Mouse (Mus musculus) T-helper 1 cell (primary cell): ENCODE results near the gene Cmklr1.

Experiments used
- in situ Hi-C: fragments of 300-600 bp; cut with MboI, MseI; formaldehyde crosslinking; loops from one replicate; pipeline ENCODE4 v1.15.1; 2025; ENCODE audit warnings: high pct_unique_total_duplicates

Gene Cmklr1

DNA sequence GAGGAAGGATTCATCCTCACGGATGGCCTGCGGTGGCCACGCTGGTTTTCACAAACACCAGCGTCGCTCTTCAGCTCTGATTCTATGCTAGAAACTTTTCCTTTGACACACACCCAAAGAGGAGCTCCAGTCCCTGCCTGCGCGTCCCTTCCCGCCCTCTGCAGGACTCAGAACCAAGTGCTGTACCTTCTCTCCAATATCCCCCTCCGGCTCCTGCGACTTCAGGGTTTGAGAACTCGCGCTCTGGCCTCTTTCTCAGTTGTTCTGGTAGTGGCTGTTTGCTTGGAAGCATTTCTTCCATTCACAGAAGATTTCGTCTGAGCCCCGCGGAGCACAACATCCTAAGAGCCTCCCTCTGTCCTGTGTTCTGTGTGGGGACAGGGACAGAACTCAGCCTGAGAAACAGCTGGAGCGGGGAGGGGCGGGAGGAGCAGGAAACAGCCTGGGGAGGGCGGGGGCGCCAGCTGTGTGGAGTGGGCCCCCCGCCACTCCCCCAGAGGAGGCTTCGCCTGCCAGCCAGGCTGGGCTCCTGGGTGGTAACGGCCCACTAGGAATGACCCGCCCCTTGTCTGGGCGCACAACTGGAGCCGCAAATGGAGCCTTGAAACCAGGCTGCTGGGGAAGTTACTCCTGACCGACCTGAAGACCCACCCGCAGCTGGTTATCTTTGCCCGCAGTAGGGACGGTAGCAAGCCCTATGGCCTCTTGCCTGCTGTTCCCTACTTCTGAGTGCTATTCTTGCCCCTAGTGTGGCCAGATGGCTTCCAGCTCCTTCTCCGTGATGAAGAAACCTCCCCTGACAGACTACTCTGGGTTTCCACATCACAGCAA is at the start of gene Cmklr1:
Gene Cmklr1 (minus strand): TSS at position 392 of the 831 bp plus-strand sequence.
- in situ Hi-C loops = no loop called here

DNA sequence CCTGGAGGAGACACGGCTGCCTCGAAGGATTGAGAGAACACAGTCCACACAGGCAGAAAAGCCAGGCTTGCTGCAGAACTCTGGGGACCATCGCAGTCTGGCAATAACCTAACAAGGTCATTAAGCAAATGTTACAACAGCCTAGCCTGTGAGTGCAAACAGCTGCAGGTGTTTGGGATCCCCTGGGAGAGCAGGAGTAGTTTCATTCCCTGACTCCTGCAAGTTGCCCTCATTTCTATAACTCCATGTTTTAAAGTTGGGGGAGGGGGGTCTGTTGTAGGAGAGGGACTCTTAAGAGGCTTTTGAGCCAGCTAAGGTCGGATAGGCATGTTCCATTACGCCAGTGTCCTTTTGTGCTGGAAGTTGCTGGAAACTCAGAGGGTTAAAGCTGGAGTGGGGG is 44.2 kb upstream of the Cmklr1 start:
- in situ Hi-C loops = no loop called here

GRCm38 (mm10) chr5:113694000-113694399 is 43.8 kb upstream of the Cmklr1 start:
- in situ Hi-C loops = no loop called here

DNA sequence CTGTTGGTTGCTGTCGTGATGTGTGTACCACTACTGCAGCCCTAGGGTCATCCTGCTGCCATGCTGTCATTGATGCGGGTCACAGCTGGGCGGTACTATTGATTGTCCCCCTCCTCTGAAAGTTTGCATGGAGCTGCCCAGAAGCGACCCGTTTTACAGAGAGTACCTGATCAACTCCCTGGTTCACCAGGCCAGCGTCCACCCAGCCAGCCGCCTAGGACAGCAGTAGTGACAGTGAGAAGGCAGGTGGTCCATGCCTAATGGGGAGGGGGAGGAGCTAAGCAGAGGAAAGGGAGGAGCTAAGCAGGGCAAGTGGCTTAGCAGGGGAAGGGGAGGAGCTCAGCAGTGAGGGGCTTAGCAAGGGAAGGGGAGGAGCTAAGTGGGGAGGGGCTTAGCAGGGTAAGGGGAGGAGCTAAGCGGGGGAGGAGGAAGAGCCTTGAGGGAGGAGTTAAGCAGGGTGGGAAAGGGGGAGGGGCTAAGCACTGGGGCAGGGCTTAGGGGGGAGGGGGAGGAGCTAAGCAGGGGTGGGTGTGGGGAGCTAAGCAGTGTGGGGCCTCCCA is 43.0 kb upstream of the Cmklr1 start:
- in situ Hi-C loops = no loop called here

GRCm38 (mm10) chr5:113690866-113691265 is 40.6 kb upstream of the Cmklr1 start:
- in situ Hi-C loops = no loop called here

GRCm38 (mm10) chr5:113690069-113690548 is 39.9 kb upstream of the Cmklr1 start:
- in situ Hi-C loops = no loop called here

DNA sequence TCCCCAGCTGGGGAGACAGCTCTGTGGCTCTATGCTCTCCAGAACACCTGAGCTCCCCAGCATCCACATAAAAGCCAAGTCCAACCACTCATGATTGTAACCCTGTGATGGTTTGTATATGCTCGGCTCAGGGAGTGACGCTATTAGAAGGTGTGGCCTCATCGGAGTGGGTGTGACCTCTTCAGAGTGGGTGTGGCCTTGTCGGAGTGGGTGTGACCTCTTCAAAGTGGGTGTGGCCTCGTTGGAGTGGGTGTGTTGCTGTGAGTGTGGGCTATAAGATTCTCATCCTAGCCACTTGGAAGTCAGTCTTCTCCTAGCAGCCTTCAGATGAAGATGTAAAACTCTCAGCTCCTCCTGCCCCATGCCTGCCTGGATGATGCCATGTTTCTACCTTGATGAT is 37.3 kb upstream of the Cmklr1 start:
- in situ Hi-C loops = no loop called here

GRCm38 (mm10) chr5:113685471-113685870 is 35.2 kb upstream of the Cmklr1 start:
- in situ Hi-C loops = no loop called here

DNA sequence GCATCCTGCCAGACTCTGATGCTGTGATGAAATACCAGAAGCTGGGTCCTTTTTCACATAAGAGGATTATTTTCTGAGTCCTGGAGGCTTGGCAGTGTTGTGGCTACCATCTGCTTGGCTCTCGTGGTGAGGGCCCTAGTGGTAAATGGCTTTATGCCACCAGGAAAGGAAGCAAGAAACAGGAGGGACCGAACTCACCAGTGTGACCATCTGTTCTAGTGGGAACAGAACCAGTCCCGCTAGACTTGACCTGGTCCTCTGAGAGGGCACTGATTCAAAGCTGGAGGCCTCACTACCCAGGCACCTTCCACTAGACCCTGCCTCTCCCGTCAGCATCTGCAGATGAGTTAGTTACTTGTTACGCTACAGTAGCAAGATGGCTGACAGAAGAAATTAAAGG is 33.0 kb upstream of the Cmklr1 start:
- in situ Hi-C loops = no loop called here

- in situ Hi-C loops = no loop called here
Measured at GRCm38 (mm10) chr5:113682472-113682871, 32.2 kb upstream of the Cmklr1 start.

DNA sequence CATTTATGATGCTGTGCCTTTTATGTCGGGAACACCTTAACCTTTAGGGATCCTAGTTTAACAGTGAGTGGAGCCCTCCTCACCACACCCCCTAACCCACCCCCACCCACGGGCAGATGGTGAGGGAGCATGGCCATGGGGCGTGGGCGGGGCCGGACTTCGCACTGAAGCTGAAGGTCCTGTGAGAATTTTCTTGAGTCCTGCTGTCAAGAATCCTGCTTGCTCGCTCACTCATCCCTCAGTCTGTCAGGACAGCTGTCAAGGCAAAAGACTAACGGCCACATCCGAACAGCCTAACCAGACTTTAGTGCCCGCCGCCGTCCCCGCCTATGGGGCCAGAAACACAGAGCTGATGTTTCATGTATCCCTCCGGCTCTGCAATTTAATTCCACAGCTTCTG is 31.0 kb upstream of the Cmklr1 start:
- in situ Hi-C loops = no loop called here

- in situ Hi-C loops = no loop called here
Measured at GRCm38 (mm10) chr5:113679509-113679908, 29.3 kb upstream of the Cmklr1 start.

DNA sequence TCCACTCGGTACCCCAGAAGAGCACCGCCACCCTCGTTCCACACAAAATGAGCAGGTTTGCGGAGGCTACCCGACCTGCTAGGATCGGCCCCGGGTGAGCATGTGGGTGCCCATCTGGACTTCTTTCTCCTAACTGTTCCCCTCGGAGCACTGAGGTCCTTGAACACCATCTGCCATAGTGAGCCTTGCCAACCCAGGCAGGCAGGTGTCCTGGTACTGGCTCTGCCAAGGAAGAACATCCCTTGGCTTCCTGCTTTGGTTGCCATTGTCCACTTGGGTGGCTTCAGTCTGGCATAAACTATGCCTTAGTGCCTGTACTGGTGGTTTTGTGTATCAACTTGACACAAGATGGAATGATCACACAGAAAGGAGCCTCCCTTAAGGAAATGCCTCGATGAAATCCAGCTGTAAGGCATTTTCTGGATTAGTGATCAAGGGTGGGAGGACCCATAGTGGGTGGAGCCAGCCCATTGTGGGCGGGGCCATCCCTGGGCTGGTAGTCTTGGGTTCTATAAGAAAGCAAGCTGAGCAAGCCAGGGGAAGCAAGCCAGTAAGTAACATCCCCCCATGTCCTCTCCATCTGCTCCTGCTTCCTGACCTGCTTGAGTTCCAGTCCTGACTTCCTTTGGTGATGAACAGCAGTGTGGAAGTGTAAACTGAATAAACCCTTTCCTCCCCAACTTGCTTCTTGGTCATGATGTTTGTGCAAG is 28.7 kb upstream of the Cmklr1 start:
- in situ Hi-C loops = no loop called here

- in situ Hi-C loops = no loop called here
Measured at GRCm38 (mm10) chr5:113677541-113677940, 27.3 kb upstream of the Cmklr1 start.

GRCm38 (mm10) chr5:113674851-113675250 is 24.6 kb upstream of the Cmklr1 start:
- in situ Hi-C loops = no loop called here

- in situ Hi-C loops = no loop called here
Measured at GRCm38 (mm10) chr5:113672456-113672855, 22.2 kb upstream of the Cmklr1 start.

- in situ Hi-C loops = no loop called here
Measured at GRCm38 (mm10) chr5:113670597-113670996, 20.4 kb upstream of the Cmklr1 start.

DNA sequence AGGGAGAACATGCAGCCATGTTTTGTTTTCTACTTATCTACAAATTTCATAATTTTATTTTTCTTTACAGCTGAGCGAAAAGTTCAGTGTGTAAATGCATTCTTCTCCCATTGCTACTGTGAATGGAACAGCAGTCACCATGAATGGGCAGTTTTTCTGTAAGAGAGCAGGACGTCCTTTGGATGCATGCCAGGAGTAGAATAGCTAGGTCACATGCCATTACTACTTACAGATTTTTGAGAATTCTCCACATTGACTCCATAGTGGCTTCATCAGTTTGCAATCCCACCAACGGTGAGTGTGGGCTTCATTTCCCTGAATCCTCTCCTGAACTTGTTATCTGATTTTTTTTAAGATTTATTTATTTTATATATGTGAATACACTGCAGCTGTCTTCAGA is 19.9 kb upstream of the Cmklr1 start:
- in situ Hi-C loops = no loop called here

GRCm38 (mm10) chr5:113664629-113665195 is 14.5 kb upstream of the Cmklr1 start:
- in situ Hi-C loops = loop anchor here (5.0 kb wide), 1 partner anchor 58 kb away; the partner anchor contains the start of gene 1700069L16Rik

GRCm38 (mm10) chr5:113664127-113664526 is 13.9 kb upstream of the Cmklr1 start:
- in situ Hi-C loops = no loop called here

DNA sequence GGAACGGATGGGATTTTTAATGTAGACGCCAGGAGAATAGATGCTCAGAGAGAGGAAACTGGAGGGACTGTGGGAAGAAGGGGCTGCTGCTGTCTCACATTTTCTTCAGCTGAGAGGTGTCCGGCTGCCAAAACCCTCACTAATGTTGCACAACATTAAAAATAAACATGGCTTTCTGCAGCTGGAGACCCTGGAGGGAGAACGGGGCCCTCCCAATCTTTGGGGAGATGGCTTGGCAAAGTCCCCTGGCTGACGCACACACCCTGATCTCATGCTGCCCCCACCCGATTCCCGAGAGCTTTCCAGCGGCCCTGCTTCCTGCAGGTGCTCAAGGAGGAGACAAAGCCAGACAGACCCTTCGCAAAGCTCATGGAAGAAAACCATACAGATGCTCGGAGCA is 10.6 kb upstream of the Cmklr1 start:
- in situ Hi-C loops = no loop called here

DNA sequence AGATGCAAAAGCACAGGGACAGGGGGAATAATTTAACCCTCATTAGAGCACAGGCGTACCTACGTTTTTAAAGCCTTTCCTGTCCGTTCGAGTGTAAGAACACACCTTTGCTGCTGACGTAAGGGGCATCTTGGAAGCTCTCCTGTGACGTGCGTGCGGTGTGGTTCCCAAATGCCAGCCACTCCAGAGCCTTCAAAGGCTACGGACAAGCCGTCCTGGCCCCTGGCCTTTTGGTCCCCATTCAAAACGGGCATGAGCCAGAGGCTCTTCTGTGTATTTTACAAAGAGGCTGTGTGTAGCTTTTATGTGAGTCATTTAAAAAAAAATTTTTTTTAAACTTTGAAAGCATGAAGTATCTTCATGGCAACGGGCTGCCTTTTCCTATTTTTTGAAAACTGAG is 4.6 kb upstream of the Cmklr1 start:
- in situ Hi-C loops = no loop called here
